ENCODE assay signal across 24 mouse cellular contexts in the genomic region with DNA sequence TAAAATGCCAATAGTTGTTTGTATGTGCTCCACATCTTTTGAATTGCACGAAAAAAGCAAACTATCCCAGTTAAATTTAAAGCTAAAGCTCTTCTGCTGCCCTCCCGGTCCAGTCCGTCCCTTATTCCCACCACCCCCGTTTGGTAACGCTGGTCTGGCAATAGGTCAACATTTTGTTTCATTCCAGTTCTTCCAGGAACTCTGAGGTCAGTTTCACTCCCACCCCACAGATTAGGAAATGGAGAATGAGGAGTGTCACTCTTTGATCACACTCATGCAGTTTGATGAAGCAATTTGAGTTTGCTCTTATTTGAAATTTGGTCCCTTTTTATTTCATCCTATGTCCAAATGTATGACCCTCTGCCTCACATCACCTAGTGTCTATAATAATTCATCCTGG.
"Had no signal": no experiment of that assay in that cellular context is flagged by ENCODE, and none has a peak within 500 bp of the region (broad histone marks: within the 10 kb centered on the region; RNA-seq: fewer than 3 reads in every experiment).

No protein-coding gene starts in this region.

- H3K4me3 ChIP-seq: gastrocnemius, adult 2 months; heart, embryonic 10.5 days; heart, embryonic 12.5 days; hindbrain, embryonic 10.5 days; hindbrain, embryonic 12.5 days; intestine, embryonic 15.5 days; limb, embryonic 10.5 days; limb, embryonic 12.5 days had no signal

- H3K4me1 ChIP-seq: heart, embryonic 10.5 days; heart, embryonic 12.5 days; hindbrain, embryonic 10.5 days; hindbrain, embryonic 12.5 days; intestine, embryonic 15.5 days; limb, embryonic 10.5 days; limb, embryonic 12.5 days had no signal

- H3K27ac ChIP-seq: gastrocnemius, adult 2 months; heart, embryonic 10.5 days; hindbrain, embryonic 10.5 days; hindbrain, embryonic 12.5 days; hindbrain, embryonic 14.5 days; intestine, embryonic 15.5 days; limb, embryonic 10.5 days; limb, embryonic 12.5 days had no signal

- ATAC-seq: forebrain, embryonic 16.5 days; hindbrain, embryonic 16.5 days; inflammation-experienced regulatory T-cells, adult 6 months; intestine, embryonic 15.5 days; intestine, postnatal 0 days had no signal

- DNase-seq: gastrocnemius, adult 2 months; gastrocnemius, postnatal 10 days; gastrocnemius, postnatal 25 days; heart, adult 18-20 months; heart, postnatal 10 days; heart, postnatal 4 days; kidney, adult 18-20 months; kidney, adult 8-10 months; kidney, postnatal 14 days; kidney, postnatal 36 days; layer of hippocampus, adult 9-11 months; layer of hippocampus, postnatal 36 days had no signal

- H3K9me3 ChIP-seq: heart, embryonic 10.5 days; heart, embryonic 12.5 days; hindbrain, embryonic 10.5 days; hindbrain, embryonic 12.5 days; intestine, embryonic 15.5 days; limb, embryonic 10.5 days; limb, embryonic 12.5 days had no signal

- H3K27me3 ChIP-seq: heart, embryonic 12.5 days; hindbrain, embryonic 12.5 days; intestine, embryonic 15.5 days; limb, embryonic 12.5 days had no signal

- H3K4me2 ChIP-seq: heart, embryonic 12.5 days; hindbrain, embryonic 12.5 days; hindbrain, embryonic 14.5 days; intestine, embryonic 15.5 days; limb, embryonic 12.5 days had no signal

- H3K36me3 ChIP-seq: heart, embryonic 10.5 days; heart, embryonic 12.5 days; hindbrain, embryonic 10.5 days; hindbrain, embryonic 12.5 days; intestine, embryonic 15.5 days; limb, embryonic 10.5 days; limb, embryonic 12.5 days had no signal

- H3K9ac ChIP-seq: heart, embryonic 12.5 days; hindbrain, embryonic 12.5 days; hindbrain, embryonic 14.5 days; intestine, embryonic 15.5 days; limb, embryonic 12.5 days had no signal
